Mouse (Mus musculus): ENCODE measurements around the gene Sbpl. TPM values are rescaled to one million over a fixed set of nuclear protein-coding genes. Genes with fewer than 3 reads are reported as not detected.
A peak's percentile ranks its signal among the peaks of the same experiment; 100 is the strongest.
"Not testable (repeated sequence)": the region's sequence is repeated elsewhere in the genome, so short reads cannot be mapped to it uniquely, and the experiment has no call there.

Gene Sbpl
- polyA plus RNA-seq, 2 experiments from 2014 or later, result not detected

- ATAC-seq, result peak; percentile 85
Observed at GRCm38 (mm10) chr17:23960084-23960738, 5.1 kb upstream of the Sbpl start.

- ATAC-seq, result not testable (repeated sequence)
Observed at GRCm38 (mm10) chr17:23950828-23951227, 4.2 kb downstream of the Sbpl start.

- ATAC-seq, result no peak
Observed at GRCm38 (mm10) chr17:23949068-23949467, 6.0 kb downstream of the Sbpl start.

GRCm38 (mm10) chr17:23947486-23947885 lies 7.6 kb downstream of the Sbpl start:
- ATAC-seq, result not testable (repeated sequence)

- ATAC-seq, result no peak
Observed at GRCm38 (mm10) chr17:23941372-23941771, 13.7 kb downstream of the Sbpl start, which contains the start of gene Sbp. Sbp (plus strand) TSS chr17:23941672.

- no peak for ATAC-seq
Observed at GRCm38 (mm10) chr17:23931157-23931556, 23.9 kb downstream of the Sbpl start.

GRCm38 (mm10) chr17:23925090-23925493 lies 30.0 kb downstream of the Sbpl start:
- peak; percentile 27 for ATAC-seq

- peak; percentile 98 for ATAC-seq
Observed at GRCm38 (mm10) chr17:23924531-23925007, 30.5 kb downstream of the Sbpl start.

- not testable (repeated sequence) for ATAC-seq
Observed at GRCm38 (mm10) chr17:23917158-23917557, 37.9 kb downstream of the Sbpl start, which contains the start of gene Dcpp3. Dcpp3 (plus strand) TSS chr17:23917458.

Other genes starting within 250 kb of the Sbpl start
- under 1 TPM; 0.20 to 0.30 TPM for gene 1520401A03Rik, start 232.5 kb downstream of the Sbpl start, polyA plus RNA-seq (2017; shearing (Covaris generic))
- gene Pkmyt1, start 228.9 kb downstream of the Sbpl start, polyA plus RNA-seq (2017; shearing (Covaris generic)), result 10 to 100 TPM; 10.5 to 13.7 TPM
- gene Paqr4, start 214.4 kb downstream of the Sbpl start, polyA plus RNA-seq (2017; shearing (Covaris generic)), result 1 to 10 TPM; 2.0 to 2.5 TPM
- 1 to 10 TPM; 1.8 to 2.4 TPM for gene Kremen2, start 209.4 kb downstream of the Sbpl start, polyA plus RNA-seq (2017; shearing (Covaris generic))
- gene Flywch1, start 183.7 kb downstream of the Sbpl start, polyA plus RNA-seq (2017; shearing (Covaris generic)), result 10 to 100 TPM; 15.1 to 21.4 TPM
- gene Flywch2, start 169.2 kb downstream of the Sbpl start, polyA plus RNA-seq (2017; shearing (Covaris generic)), result 1 to 10 TPM; 3.4 to 3.5 TPM
- gene Srrm2, start 164.7 kb downstream of the Sbpl start, polyA plus RNA-seq (2017; shearing (Covaris generic)), result 100 to 1,000 TPM; 289 to 316 TPM
- 100 to 1,000 TPM; 600 to 664 TPM for gene Elob, start 126.1 kb downstream of the Sbpl start, polyA plus RNA-seq (2017; shearing (Covaris generic))
- gene Prss33, start 119.2 kb downstream of the Sbpl start, polyA plus RNA-seq (2017; shearing (Covaris generic)), result not detected
- not detected for gene Prss32, start 111.4 kb downstream of the Sbpl start, polyA plus RNA-seq (2017; shearing (Covaris generic))
- 1 to 10 TPM; 5.6 to 5.7 TPM for gene Prss41, start 111.1 kb downstream of the Sbpl start, polyA plus RNA-seq (2017; shearing (Covaris generic))
- gene Prss21, start 87.2 kb downstream of the Sbpl start, polyA plus RNA-seq (2017; shearing (Covaris generic)), result not detected
- gene Dcpp1, start 74.4 kb downstream of the Sbpl start, polyA plus RNA-seq (2017; shearing (Covaris generic)), result not detected
- gene Dcpp2, start 74.4 kb downstream of the Sbpl start, polyA plus RNA-seq (2017; shearing (Covaris generic)), result not detected
- gene Dcpp3, start 37.8 kb downstream of the Sbpl start, polyA plus RNA-seq (2017; shearing (Covaris generic)), result not detected
- not detected for gene Sbp, start 13.6 kb downstream of the Sbpl start, polyA plus RNA-seq (2017; shearing (Covaris generic))
- gene Prss30, start 25.3 kb upstream of the Sbpl start, polyA plus RNA-seq (2017; shearing (Covaris generic)), result not detected
- gene Prss22, start 42.8 kb upstream of the Sbpl start, polyA plus RNA-seq (2017; shearing (Covaris generic)), result not detected
- gene Prss27, start 82.9 kb upstream of the Sbpl start, polyA plus RNA-seq (2017; shearing (Covaris generic)), result not detected
- gene Kctd5, start 118.2 kb upstream of the Sbpl start, polyA plus RNA-seq (2017; shearing (Covaris generic)), result 1 to 10 TPM; 2.3 to 5.2 TPM
- gene Pdpk1, start 195.7 kb upstream of the Sbpl start, polyA plus RNA-seq (2017; shearing (Covaris generic)), result 10 to 100 TPM; 30.4 to 37.6 TPM
- gene Amdhd2, start 208.5 kb upstream of the Sbpl start, polyA plus RNA-seq (2017; shearing (Covaris generic)), result 10 to 100 TPM; 20.2 to 37.8 TPM
- 100 to 1,000 TPM; 213 to 271 TPM for gene Atp6v0c, start 214.4 kb upstream of the Sbpl start, polyA plus RNA-seq (2017; shearing (Covaris generic))